Mouse (Mus musculus) gastrocnemius, postnatal 36 days (tissue): Measurements from ENCODE around the gene Atm. TPM values are rescaled to one million over a fixed set of nuclear protein-coding genes. Genes with fewer than 3 reads are reported as not detected.
A peak's percentile ranks its signal among the peaks of the same experiment; 100 is the strongest.

ENCODE experiments used
- DNase-seq, 2 experiments: peaks; one replicate each; pipeline ENCODE4 v3.0.0; 2022
- intact Hi-C: fragments of 180-260 bp; cut with DNase I; formaldehyde crosslinking; loops from one replicate; pipeline ENCODE4 v1.15.1; 2025
- microRNA-seq, 2 experiments: library from miRNA; unstranded; fragments of <30 nt; microRNA quantifications; one replicate each; pipeline ENCODE4 v1.2.0; 2021
- total RNA-seq, 2 experiments: library from RNA; stranded (reverse); gene quantifications; 2 replicates each; pipeline ENCODE4 v1.2.3; 2021

The Atm gene
- total RNA-seq, 2 experiments from 2014 or later: 6.2 to 8.0 TPM

DNA sequence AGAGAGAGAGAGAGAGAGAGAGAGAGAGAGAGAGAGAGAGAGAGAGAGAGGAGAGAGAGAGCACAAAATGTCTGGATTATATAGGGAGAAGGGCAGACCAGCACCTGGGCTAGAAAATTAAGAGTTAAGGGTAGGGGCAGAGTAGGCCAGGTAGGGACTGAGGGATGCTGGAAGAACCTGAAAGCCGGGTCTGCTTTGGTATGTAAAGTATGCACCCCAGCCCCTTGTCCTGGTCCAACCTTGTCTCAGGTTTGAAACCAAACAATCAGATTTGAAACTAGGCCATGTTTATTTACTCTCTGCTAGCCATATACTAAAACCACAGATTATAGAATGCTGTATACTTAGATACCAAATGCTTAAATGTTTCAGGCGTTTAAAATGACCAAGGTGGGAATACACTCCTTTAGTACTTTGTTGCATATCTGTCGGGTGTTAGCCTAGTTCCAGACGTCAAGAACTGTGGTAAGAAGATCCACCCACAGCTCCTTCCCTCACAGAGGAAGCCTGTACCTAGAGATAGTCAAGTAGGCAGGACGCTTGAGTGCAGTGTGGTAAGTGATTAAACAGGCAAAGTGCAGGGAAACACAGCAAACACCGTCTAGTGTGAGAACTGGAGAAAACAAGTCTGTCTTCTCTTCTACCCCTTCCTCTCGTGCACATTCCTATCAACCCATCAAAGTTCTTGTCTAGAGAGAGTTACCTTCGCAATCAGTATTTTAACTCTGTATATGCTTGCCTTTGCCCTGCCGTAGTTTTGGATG is 114.2 kb downstream of the Atm start:
- intact Hi-C loops: no loop called here
- DNase-seq: no peak

DNA sequence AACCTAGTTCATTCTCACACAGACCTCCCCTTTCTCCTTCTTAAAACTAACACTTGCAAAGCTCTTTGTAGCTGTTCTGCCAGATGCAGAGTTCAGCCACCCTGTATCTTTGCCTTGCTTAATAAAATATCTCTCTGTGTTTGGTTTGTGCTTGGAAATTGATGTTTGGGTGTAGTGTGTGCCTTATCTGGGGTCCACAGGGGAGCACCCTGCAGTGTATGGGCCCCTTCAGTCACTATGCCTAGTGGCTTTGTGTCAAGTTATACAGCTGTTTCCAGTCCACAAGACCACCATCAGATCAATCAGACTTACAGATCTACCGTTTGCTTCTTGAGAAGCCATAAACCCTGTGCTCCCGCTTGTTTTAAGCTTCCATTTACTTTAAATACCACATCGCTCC is 127.1 kb downstream of the Atm start:
- no peak for DNase-seq
- intact Hi-C loops: no loop called here

DNA sequence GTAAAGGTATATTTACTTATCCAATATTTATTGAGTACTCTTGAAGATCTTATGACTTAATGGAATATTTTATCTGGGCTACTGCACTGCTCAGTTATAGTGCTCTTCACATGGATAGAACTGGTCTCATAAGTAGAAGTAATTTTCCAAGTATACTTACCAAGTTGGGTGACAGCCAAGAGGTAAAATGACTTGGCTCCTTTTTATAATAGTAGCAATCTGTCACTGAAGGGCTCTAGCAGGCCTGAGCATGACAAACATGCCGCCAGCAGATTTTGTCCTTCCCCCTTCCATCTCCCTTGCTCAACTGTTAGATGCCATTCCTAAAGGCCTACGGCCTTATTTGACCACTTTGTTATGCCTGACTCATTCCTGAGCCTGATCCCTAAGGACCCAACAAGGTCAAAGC is 127.6 kb downstream of the Atm start:
- intact Hi-C loops: no loop called here
- DNase-seq: no peak

DNA sequence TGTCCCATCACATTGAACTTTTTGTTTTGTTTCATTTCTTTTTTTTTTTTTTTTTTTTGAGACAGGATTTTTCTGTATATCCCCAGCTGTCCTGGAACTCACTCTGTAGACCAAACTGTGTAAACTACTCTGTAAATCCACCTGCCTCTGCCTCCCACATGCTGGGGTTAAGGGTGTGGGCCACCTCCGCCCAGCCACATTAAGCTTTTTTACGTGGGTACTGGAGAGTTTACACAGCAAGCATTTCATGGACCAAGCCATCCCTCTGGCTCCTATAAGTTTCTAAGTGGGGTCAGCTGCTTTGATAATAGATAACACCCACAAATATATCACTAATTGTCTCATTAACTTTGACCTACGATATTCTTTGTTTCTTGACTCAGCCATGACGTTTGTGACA is 128.0 kb downstream of the Atm start:
- no peak for DNase-seq
- intact Hi-C loops: no loop called here

DNA sequence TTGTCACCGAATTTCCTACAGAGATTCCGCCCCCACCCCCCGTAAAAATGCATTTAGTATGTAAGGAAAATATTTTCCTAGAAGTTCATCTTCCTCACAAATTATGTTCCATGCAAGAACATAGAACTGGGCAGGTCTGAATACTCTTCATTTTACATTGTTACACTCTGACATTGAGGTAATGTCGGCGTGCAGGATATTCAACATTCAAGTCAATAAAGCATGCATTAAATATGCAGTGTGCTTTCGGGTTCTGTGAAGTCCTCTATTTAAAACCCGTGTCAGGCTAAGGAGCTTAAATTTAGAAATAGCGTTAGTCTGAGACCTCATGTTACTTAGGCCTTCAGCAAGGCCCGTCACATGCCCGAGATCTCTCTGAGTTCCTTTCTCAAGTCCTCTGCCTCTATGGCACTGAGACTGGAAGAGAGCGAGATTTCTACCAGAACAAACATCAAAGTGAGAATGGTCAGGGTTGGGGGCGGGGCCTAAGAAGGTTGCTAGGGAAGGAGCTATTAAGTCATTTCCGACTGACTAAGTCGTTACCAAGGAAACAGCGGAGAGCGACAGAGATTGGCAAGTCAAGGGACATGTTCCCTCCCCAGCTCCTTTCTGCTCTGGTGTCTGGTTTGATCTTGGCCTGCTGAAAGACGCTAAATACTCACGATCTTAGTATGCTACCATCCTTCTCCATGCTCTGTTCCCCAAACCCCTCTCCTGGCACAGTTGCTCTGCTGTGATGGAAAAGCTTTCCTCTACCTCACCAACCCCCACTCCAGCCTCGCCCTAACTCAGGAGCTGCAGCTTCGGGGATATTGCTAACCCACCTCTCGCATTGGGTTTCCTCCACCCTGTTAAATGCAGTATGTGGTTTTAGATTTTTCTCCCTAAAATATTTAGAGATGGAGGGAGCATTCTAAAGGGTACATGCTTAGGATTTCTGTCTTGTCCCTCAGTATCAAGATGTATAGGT is 131.5 kb downstream of the Atm start:
- intact Hi-C loops: no loop called here
- DNase-seq: peak; percentile 23 to 45

DNA sequence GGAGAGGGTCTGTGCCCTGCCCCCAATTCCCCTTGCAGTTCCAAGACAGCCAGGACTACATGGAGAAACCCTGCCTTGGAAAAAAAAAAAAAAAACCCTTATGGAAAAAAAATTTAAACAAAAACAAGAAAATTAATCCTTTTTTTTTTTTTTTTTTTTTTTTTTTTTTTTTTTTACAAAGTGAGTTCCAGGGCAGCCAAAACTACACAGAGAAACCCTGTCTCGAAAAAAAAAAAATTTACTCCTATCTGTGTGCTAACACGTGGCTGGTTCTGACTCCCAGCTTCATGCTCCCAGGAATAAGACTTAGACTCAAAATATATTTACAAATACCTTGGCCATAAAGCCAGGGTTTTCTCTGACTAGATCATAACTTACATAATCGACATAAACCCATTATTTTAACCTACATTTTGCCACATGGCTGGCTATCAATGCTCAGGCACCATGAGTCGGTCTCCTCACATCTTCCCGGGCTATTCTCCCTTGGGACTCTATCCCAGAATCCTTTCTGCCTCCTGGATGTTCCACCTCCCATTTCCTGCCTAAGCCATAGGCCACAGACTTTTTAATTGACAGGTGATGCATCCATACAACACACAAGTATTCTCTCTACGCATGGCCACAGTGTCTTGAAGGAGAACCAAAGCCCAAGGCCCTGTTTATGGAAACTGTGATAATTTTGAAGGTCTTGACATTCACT is 132.3 kb downstream of the Atm start:
- intact Hi-C loops: no loop called here

DNA sequence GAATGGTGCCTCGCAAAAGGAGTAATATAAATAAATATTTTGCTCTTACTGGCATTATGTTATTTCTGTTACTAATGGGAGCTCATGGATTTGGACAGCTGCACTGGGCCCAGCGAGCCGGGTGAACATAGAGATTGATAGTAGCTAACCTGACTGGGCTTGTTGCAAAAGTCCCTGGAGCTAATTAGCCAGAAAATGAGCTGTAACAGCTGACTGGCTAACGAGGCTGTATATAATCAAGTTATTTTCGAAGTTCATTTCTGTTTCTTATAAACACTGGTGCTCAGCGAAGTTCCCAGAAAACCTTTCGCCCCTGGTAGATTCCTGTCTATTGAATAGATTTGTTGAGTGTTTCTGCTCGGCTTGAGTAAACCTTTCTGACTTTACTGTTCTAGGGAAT is 133.5 kb downstream of the Atm start:
- DNase-seq: no peak
- intact Hi-C loops: no loop called here

More for the DNA sequence above, 132.3 kb downstream of the Atm start:
- DNase-seq: no peak

DNA sequence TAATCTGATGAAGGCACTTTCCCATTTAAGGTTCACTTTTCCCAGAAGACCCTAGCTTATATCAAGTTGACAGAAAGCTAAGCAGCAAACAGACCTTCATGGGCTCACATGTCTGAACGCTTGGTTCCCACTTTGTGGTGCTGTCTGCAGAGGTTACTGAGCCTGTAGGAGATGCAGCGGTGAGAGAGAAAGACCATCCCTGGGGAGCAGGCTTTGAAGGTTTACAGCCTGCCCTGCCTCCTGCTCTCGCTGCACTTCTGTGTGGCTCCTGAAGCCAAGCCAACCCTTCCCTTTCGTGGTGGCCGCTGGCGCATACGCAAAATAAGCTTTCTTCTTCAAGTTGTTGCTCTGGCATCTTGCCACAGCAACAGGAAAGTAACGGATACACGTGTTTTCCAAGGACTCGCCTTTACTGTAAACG is 134.2 kb downstream of the Atm start, which contains the start of gene 4930550C14Rik:
Gene 4930550C14Rik (plus strand): TSS at position 35 of the 421 bp plus-strand sequence.
- intact Hi-C loops: no loop called here
- peak; percentile 12 to 23 for DNase-seq

DNA sequence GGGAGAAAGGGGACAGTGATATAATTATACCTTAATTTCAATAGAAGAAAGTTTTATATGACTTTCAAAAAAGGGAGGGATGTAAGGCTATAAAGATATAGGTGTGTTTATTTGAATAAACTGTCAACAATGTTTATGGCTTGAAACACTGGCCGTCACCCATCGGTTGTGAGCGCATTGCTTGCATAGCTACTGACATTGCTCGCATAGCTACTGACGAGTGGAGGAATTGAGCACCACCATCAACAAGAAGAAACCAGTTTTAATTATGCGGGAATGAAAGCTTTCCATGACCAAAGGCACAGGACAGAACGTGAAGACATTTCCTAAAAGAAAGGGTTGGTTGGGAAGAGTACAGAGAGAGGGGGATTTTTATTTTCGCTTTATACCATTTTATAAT is 135.4 kb downstream of the Atm start:
- intact Hi-C loops: no loop called here

DNA sequence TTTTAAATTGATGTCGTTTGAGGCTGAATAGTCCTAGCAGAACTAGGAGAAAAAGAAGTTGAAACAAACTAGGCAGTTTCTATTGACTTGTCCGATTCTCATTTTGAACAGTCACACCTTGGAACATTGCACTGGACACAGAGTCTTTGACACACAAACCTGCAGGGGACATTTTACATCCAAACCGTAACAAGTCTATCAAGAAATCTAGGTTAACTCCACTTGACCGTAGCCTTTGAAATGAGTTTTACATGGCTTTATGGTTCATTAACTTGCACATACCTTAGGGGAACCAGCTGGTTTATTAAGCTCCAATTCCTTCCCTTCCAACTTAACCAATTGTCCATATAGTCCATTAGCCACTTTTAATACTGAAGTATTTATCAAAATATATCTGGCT is 135.8 kb downstream of the Atm start:
- DNase-seq: no peak
- intact Hi-C loops: no loop called here

More for the DNA sequence above, 135.4 kb downstream of the Atm start:
- no peak for DNase-seq

DNA sequence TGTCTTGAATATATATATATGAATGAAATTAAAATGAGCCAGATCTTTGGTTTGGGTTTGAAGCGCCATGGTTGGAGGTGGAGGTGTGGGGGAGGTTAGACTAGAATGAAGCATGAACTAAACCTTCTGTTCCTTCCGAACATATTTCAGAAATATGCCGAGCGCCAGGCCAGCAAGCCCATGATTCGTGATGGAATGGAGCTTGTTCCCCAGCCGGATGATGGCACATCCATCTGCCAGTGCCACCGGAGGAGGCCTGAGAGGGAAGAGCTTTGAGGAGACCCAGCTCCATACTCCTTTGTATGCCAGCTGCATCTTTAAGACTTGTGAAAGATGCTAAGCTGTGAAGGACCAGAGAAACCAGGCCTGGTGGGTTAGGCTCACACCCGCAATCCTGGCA is 137.0 kb downstream of the Atm start:
- DNase-seq: no peak
- intact Hi-C loops: loop anchor here (2.0 kb wide), 1 partner anchor 145 kb away; no protein-coding TSS in a partner anchor

DNA sequence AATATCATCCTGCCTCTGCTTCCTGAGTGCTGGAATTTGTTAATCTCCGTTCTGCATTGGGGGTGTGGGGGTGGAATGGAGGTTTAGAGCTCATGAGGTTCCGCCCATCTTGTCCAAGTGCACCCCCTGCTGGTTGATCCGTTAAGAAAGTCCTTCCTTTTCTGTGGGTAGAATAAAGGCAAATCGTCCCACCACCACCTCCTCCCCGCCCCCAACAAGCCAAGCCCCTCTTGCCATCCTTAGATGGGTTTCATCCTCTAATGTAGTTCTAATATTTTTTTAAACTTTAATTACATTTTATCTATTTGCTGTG is 138.2 kb downstream of the Atm start:
- peak in 1 of 2 experiments; percentile 48 for DNase-seq
- intact Hi-C loops: loop anchor here (2.0 kb wide), 1 partner anchor 144 kb away; no protein-coding TSS in a partner anchor

DNA sequence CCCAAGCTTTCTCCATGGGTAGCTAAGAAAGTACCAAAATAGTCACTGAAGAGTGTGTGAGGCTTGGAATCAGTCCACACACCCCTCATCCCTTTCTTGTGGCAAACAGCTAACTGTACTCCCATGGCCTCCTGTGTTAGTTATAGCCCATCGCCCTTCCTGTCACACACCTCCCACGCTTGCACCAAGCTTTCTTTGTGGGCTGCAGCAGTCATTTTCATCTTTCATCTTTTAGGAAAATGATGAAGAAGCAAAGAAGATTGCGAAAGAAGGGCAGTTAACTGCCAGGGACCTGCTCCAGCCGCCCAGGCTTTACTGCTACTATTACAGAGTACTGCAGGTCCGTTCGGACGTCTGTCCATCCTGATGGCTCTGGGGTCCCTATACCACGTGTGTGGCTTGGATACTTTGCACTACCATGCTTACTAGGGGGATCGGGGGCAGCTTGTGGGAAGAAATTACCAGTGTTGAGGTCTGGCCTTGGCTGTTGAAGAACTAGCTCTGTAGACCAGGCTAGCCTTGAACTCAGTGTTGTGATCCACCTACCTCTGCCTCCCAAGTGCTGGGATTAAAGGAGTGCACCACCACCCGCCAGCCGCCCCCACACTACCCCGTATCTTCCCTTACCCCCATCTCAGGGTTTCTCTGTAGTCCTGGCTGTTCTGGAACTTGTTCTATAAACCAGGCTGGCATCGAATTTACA is 138.7 kb downstream of the Atm start:
- no peak for DNase-seq

DNA sequence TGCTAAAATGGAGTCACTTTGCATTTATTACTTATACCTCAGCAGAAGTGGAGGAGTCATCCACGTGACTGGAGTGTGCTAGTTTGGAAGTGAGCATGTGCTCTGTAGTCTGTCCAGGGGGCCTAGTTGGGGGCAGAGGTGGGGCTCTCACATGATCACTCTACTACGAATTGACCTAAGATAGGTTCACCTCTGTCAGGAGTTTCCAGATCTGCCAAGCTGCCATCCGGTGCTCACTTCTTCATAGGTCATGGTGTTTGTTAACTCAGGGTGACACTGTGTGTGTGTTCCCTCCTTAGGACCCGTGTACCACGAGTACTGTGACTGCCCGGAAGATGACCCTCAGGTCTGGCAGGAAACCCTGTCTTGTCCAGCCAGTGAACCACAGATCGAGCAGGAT is 146.4 kb downstream of the Atm start:
- intact Hi-C loops: no loop called here
- no peak for DNase-seq

More for the DNA sequence above, 138.7 kb downstream of the Atm start:
- intact Hi-C loops: loop anchor here (2.0 kb wide), 1 partner anchor 143 kb away; no protein-coding TSS in a partner anchor

Small RNA genes within 50 kb of the gene (microRNA-seq; reads per million reads assigned to microRNA genes)
- 0 reads per million in 2 experiments for gene Mir130c

Other genes starting within 250 kb of the Atm start
- gene Exph5, start 235.1 kb downstream of the Atm start, total RNA-seq: 1 to 10 TPM in 1 of 2 experiments, under 1 TPM in 1; 0.42 to 1.6 TPM
- gene Kdelc2, start 152.7 kb downstream of the Atm start, total RNA-seq: 1 to 10 TPM; 4.2 to 4.8 TPM
- gene 4930550C14Rik, start 134.4 kb downstream of the Atm start, total RNA-seq: not detected
- 1 to 10 TPM; 3.3 to 5.7 TPM for gene Npat, start 307 bp upstream of the Atm start, total RNA-seq
- 100 to 1,000 TPM in 1 of 2 experiments, 10 to 100 TPM in 1; 95.2 to 122 TPM for gene Acat1, start 73.6 kb upstream of the Atm start, total RNA-seq
- 10 to 100 TPM; 61.5 to 71.1 TPM for gene Cul5, start 133.3 kb upstream of the Atm start, total RNA-seq
- gene Rab39, start 169.5 kb upstream of the Atm start, total RNA-seq: not detected
- gene Slc35f2, start 234.8 kb upstream of the Atm start, total RNA-seq: not detected